Mouse (Mus musculus) C2C12 (cell line): ENCODE measurements around the gene H2-K1. TPM values are rescaled to one million over a fixed set of nuclear protein-coding genes. Genes with fewer than 3 reads are reported as not detected.
A peak's percentile ranks its signal among the peaks of the same experiment; 100 is the strongest.

Source experiments
- H3K27me3 ChIP-seq: one replicate; pipeline ENCODE4 v1.6.1; 2011; ENCODE audit not compliant: control insufficient read depth, insufficient read depth, insufficient read length
- H3K36me3 ChIP-seq: one replicate; pipeline ENCODE4 v1.6.1; 2011; ENCODE audit not compliant: control insufficient read depth, insufficient read depth
- H3K4me3 ChIP-seq: one replicate; pipeline ENCODE4 v1.5.1; 2011; ENCODE audit warnings: mild to moderate bottlenecking, control low read depth; ENCODE audit not compliant: poor library complexity, insufficient read depth, severe bottlenecking
- H3K79me2 ChIP-seq: one replicate; pipeline ENCODE4 v1.6.1; 2011; ENCODE audit not compliant: control insufficient read depth, insufficient read depth
- H3K79me3 ChIP-seq: one replicate; pipeline ENCODE4 v1.6.1; 2011; ENCODE audit warnings: low read depth, control low read depth
- H3ac ChIP-seq: one replicate; pipeline ENCODE3; 2011; ENCODE audit warnings: low read depth; ENCODE audit not compliant: control insufficient read depth, insufficient read length
- CEBPB ChIP-seq: IDR thresholded peaks from one replicate; pipeline ENCODE4 v1.6.1; 2011; ENCODE audit warnings: low read depth, mild to moderate bottlenecking, control low read depth, moderate library complexity
- CTCF ChIP-seq: IDR thresholded peaks from one replicate; pipeline ENCODE4 v1.5.1; 2011; ENCODE audit not compliant: control insufficient read depth, insufficient read depth, insufficient read length
- FOSL1 ChIP-seq: IDR thresholded peaks from one replicate; pipeline ENCODE4 v1.8.0; 2011; ENCODE audit warnings: mild to moderate bottlenecking, low read length; ENCODE audit not compliant: poor library complexity, insufficient read depth, severe bottlenecking
- MAX ChIP-seq: IDR thresholded peaks from one replicate; pipeline ENCODE4 v1.6.1; 2011; ENCODE audit warnings: mild to moderate bottlenecking, control low read depth
- MYOD1 ChIP-seq: IDR thresholded peaks from one replicate; pipeline ENCODE4 v1.6.1; 2011; ENCODE audit warnings: low read depth; ENCODE audit not compliant: control insufficient read depth, insufficient read length
- MYOG ChIP-seq: IDR thresholded peaks from one replicate; pipeline ENCODE4 v1.6.1; 2011; ENCODE audit not compliant: control insufficient read depth, insufficient read length; ENCODE audit errors: extremely low read depth
- USF1 ChIP-seq: IDR thresholded peaks from one replicate; pipeline ENCODE4 v1.6.1; 2011; ENCODE audit warnings: low read depth, mild to moderate bottlenecking, control low read depth, moderate library complexity
- polyA plus RNA-seq: library from polyadenylated mRNA; unstranded; fragments of >200 nt; fragmentation: generic; extraction: Trizol; gene quantifications from one replicate; pipeline ENCODE4 v1.2.1, GENCODE M21; 2012; ENCODE audit warnings: missing spikeins

Gene H2-K1
- polyA plus RNA-seq, 1 experiment = 19.0 TPM

DNA sequence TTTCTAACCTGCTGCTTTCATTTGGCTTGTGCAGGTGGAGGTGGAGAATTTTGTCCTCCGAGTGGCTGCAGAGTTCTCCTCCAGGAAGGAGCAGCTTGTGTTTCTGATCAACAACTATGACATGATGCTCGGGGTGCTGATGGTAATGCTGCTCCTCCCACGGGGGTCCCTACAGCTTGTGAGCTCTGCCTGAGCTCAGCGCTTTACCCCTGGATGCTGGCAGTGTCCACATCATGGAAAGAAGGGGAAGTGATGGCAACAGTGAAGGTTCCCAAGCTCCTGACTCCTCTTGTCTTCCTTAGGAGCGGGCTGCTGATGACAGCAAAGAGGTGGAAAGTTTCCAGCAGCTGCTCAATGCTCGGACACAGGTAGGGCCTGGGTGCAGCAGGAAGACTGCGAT lies 37.3 kb downstream of the H2-K1 start:
- Histone ChIP-seq H3K79me2 (no peaks in the 10 kb centered on the region), H3K79me3 (no peaks in the 10 kb centered on the region), H3K4me3 (no peak overlapping the region), H3ac (no peak overlapping the region), H3K27me3 (no peaks in the 10 kb centered on the region), H3K36me3 (no peaks in the 10 kb centered on the region)
- TF ChIP-seq MYOG = no peak
- no peak for TF ChIP-seq CTCF
- no peak for TF ChIP-seq MYOD1
- TF ChIP-seq FOSL1 = no peak
- no peak for TF ChIP-seq USF1
- TF ChIP-seq MAX = no peak
- no peak for TF ChIP-seq CEBPB

DNA sequence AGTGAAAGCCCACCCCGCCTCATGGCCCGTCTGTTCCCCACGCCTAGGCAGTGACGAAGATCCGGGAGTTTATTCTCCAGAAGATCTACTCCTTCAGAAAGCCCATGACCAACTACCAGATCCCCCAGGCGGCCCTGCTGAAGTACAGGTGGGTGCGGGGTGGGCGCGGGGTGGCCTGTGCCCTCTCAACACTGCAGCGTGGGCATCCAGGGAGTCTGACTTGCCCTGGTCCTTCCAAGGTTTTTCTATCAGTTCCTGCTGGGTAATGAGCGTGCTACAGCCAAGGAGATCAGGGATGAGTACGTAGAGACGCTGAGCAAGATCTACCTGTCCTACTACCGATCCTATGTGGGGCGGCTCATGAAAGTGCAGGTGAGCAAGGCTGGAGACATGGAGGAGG lies 40.2 kb downstream of the H2-K1 start:
- Histone ChIP-seq H3K36me3 (peaks cover 1% of the 10 kb centered on the region), H3K27me3 (no peaks in the 10 kb centered on the region), H3K79me3 (peaks cover 14% of the 10 kb centered on the region), H3K4me3 (no peak overlapping the region), H3ac (no peak overlapping the region), H3K79me2 (peaks cover 20% of the 10 kb centered on the region)
- TF ChIP-seq MAX (no peak), MYOG (no peak), CEBPB (no peak), FOSL1 (no peak), MYOD1 (no peak), CTCF (no peak), USF1 (no peak)

DNA sequence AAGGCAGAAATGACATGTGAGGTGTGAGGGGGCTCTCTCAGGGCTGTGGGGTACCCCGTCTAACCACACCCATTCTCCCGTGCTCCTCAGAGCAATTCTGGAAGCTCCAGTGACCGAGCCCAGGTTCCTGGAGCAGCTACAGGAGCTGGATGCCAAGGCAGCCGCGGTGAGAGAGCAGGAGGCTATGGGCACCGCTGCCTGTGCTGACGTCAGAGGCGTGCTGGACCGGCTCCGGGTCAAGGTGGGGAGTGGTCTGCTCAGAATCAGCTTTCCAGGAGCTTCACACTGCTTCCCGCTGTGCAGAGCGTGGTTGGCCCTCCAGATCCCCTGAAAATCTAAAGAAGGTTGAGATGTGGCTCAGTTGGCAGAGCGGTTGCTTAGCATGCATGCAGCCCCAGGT lies 41.0 kb downstream of the H2-K1 start:
- peaks cover 9% of the 10 kb centered on the region for H3K36me3 ChIP-seq

DNA sequence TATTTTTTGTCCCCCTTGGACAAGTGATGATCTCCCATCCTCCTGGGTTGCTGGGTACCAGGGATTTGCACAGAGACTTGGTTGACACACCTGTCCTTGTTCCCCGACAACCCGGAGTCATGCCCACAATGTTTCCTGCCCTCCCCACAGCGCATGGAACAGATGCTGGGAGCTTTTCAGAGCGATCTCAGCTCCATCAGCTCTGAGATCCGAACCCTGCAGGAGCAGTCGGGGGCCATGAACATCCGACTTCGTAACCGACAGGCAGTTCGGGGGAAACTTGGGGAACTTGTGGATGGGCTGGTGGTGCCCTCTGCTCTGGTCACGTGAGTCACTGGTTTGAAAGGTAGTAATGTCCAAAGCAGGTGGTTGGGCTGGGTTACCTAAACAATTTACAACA lies 41.7 kb downstream of the H2-K1 start:
- H3K36me3 ChIP-seq = peaks cover 14% of the 10 kb centered on the region
- H3ac ChIP-seq = no peak overlapping the region
- no peaks in the 10 kb centered on the region for H3K27me3 ChIP-seq
- peaks cover 35% of the 10 kb centered on the region for H3K79me2 ChIP-seq
- peaks cover 28% of the 10 kb centered on the region for H3K79me3 ChIP-seq
- no peak for TF ChIP-seq CEBPB
- no peak for TF ChIP-seq FOSL1
- no peak for TF ChIP-seq USF1
- TF ChIP-seq MYOG = no peak
- TF ChIP-seq CTCF = no peak
- no peak for TF ChIP-seq MYOD1
- TF ChIP-seq MAX = no peak
- H3K4me3 ChIP-seq = no peak overlapping the region

More for the DNA sequence above, 41.0 kb downstream of the H2-K1 start:
- peaks cover 28% of the 10 kb centered on the region for H3K79me2 ChIP-seq
- TF ChIP-seq FOSL1 (no peak), CTCF (no peak), MYOD1 (no peak), USF1 (no peak), CEBPB (no peak), MYOG (no peak), MAX (no peak)
- H3K79me3 ChIP-seq = peaks cover 23% of the 10 kb centered on the region
- no peak overlapping the region for H3K4me3 ChIP-seq
- no peak overlapping the region for H3ac ChIP-seq
- no peaks in the 10 kb centered on the region for H3K27me3 ChIP-seq

DNA sequence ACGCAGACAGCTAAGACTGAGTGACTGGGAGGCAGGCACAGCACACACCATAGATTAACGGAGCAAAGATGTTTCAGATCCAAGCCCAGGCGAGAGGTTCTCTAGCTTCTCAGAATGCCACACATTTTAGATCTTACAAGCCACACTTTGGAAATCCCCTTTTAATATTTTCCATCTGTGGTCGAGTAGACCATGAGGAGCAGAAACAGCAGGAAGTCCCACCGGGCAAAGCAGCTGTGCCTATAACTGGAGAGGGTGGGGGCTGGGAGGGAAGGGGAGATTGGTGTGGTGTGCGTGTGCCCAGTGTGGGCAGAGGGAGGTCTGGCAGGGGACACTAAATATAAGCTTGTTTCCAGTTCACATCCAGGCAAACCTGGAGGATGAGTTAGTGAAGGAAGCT lies 42.7 kb downstream of the H2-K1 start:
- H3ac ChIP-seq = no peak overlapping the region
- TF ChIP-seq MAX = no peak
- TF ChIP-seq MYOD1 = no peak
- no peak for TF ChIP-seq USF1
- H3K4me3 ChIP-seq = no peak overlapping the region
- H3K27me3 ChIP-seq = no peaks in the 10 kb centered on the region
- H3K79me3 ChIP-seq = peaks cover 36% of the 10 kb centered on the region
- H3K36me3 ChIP-seq = peaks cover 23% of the 10 kb centered on the region
- peaks cover 44% of the 10 kb centered on the region for H3K79me2 ChIP-seq

DNA sequence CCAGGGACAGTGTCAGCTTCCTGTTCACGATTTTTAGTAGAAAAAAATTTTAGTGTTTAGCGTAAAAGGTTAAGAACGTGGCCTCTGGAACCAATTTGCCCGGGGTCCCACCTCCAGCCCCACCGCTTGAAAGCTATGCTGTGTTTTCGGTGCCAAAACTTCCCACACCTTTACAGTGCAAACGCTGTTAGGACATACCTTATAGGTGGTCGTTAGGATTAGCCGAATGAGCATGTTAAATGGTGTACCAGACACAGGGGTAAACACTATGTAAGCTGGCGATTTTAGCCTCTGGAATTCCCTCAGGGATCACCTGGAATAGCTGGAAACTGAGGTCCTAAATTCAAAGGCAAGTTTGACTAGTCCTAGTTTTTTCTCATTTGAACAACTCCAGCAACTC lies 43.8 kb downstream of the H2-K1 start:
- H3ac ChIP-seq = peak overlapping the region; percentile 100
- H3K79me2 ChIP-seq = peaks cover 48% of the 10 kb centered on the region
- H3K36me3 ChIP-seq = peaks cover 33% of the 10 kb centered on the region
- H3K27me3 ChIP-seq = no peaks in the 10 kb centered on the region
- no peak for TF ChIP-seq CEBPB
- no peak for TF ChIP-seq MAX
- no peak for TF ChIP-seq USF1
- TF ChIP-seq MYOG = no peak
- TF ChIP-seq CTCF = no peak
- no peak for TF ChIP-seq MYOD1
- no peak for TF ChIP-seq FOSL1
- H3K79me3 ChIP-seq = peaks cover 36% of the 10 kb centered on the region
- peak overlapping the region; percentile 83 for H3K4me3 ChIP-seq
